Mouse (Mus musculus) intestine, postnatal 0 days (tissue): ENCODE results near the gene Acot3. TPM values are rescaled to one million over a fixed set of nuclear protein-coding genes. Genes with fewer than 3 reads are reported as not detected.
"Not testable (repeated sequence)": the region's sequence is repeated elsewhere in the genome, so short reads cannot be mapped to it uniquely, and the experiment has no call there.

Experiments
- ATAC-seq: fragments of 200-750 bp; cut with Nextera tagmentation; 2 replicates; pipeline ENCODE4 v1.8.0; 2017; ENCODE audit warnings: mild to moderate bottlenecking, moderate TSS enrichment, moderate library complexity
- H3K27ac ChIP-seq: fragments of 300-500 bp; sonication (generic); 2 replicates; pipeline ENCODE4 v1.5.1; 2014; ENCODE audit warnings: mild to moderate bottlenecking, low read depth, low read length, moderate library complexity
- H3K27me3 ChIP-seq: fragments of 300-500 bp; sonication (generic); replicated peaks from 2 replicates; pipeline ENCODE4 v1.6.1; 2014; ENCODE audit warnings: low read length, mixed read lengths; ENCODE audit not compliant: control insufficient read depth, insufficient read depth
- H3K36me3 ChIP-seq: fragments of 300-500 bp; sonication (generic); 2 replicates; pipeline ENCODE4 v1.6.1; 2014; ENCODE audit warnings: mild to moderate bottlenecking, moderate library complexity; ENCODE audit not compliant: control insufficient read depth, insufficient read depth
- H3K4me1 ChIP-seq: fragments of 300-500 bp; sonication (generic); replicated peaks from 2 replicates; pipeline ENCODE4 v1.6.1; 2014; ENCODE audit warnings: antibody characterized with exemption, low read length, mixed read lengths; ENCODE audit not compliant: control insufficient read depth, insufficient read depth
- H3K4me2 ChIP-seq: fragments of 300-500 bp; sonication (generic); replicated peaks from 2 replicates; pipeline ENCODE4 v1.6.1; 2014; ENCODE audit warnings: low read depth, mild to moderate bottlenecking, moderate library complexity
- H3K4me3 ChIP-seq: fragments of 300-500 bp; sonication (generic); 2 replicates; pipeline ENCODE4 v1.5.1; 2014; ENCODE audit warnings: low read depth, low read length
- H3K9ac ChIP-seq: fragments of 300-500 bp; sonication (generic); 2 replicates; pipeline ENCODE4 v1.6.1; 2014; ENCODE audit warnings: mild to moderate bottlenecking, low read depth, low read length
- H3K9me3 ChIP-seq: fragments of 300-500 bp; sonication (generic); 2 replicates; pipeline ENCODE4 v1.6.1; 2016; ENCODE audit warnings: mixed run types; ENCODE audit not compliant: control insufficient read depth
- CTCF ChIP-seq: sonication (generic); IDR thresholded peaks from 2 replicates; pipeline ENCODE4 v1.5.1; 2016; ENCODE audit warnings: low read depth, mild to moderate bottlenecking, control low read depth, antibody characterized with exemption, moderate library complexity
- whole genome bisulfite sequencing: fragments of 180-500 bp; shearing (Covaris S2); extraction: QIAGEN DNeasy Blood & Tissue Kit; methylation state at CpG from one replicate; pipeline ENCODE4 v1.1.7; 2014; 5-methylcytosine and 5-hydroxymethylcytosine counted together
- polyA plus RNA-seq: library from polyadenylated mRNA; unstranded; fragments of >200 nt; fragmentation: Nextera tagmentation; extraction: Ambion mirVana; gene quantifications from 2 replicates; pipeline ENCODE4 v1.2.1, GENCODE M21; 2015

Gene Acot3
- polyA plus RNA-seq, 1 experiment from 2014 or later, result 22.5 TPM

GRCm38 (mm10) chr12:84067752-84068151 lies 15.8 kb downstream of the Acot3 start:
- WGBS, result 76% methylated on average over 4 of the region's 4 CpGs
- H3K9ac ChIP-seq, result no peak overlapping the region
- TF ChIP-seq CTCF, result no peak
- H3K4me2 ChIP-seq, result no peak overlapping the region
- no peaks in the 10 kb centered on the region for H3K36me3 ChIP-seq
- H3K4me1 ChIP-seq, result no peaks in the 10 kb centered on the region
- ATAC-seq, result no peak
- no peaks in the 10 kb centered on the region for H3K9me3 ChIP-seq
- peak overlapping the region; percentile 35 for H3K27ac ChIP-seq
- H3K27me3 ChIP-seq, result 0 out of 2 replicates have a peak, but pooled peaks cover 3% of the 10 kb centered on the region
- no peak overlapping the region for H3K4me3 ChIP-seq

GRCm38 (mm10) chr12:84068296-84068695 lies 16.4 kb downstream of the Acot3 start:
- Histone ChIP-seq H3K27ac (peak overlapping the region; percentile 63), H3K27me3 (0 out of 2 replicates have a peak, but pooled peaks cover 3% of the 10 kb centered on the region), H3K4me2 (0 out of 2 replicates have a peak overlapping the region, but pooled peaks have one; percentile 14), H3K9ac (no peak overlapping the region), H3K4me3 (no peak overlapping the region), H3K9me3 (no peaks in the 10 kb centered on the region), H3K4me1 (no peaks in the 10 kb centered on the region), H3K36me3 (no peaks in the 10 kb centered on the region)
- ATAC-seq, result peak; percentile 26; the same call in 1 of the 2 replicates
- 67% methylated on average over 8 of the region's 8 CpGs for WGBS
- TF ChIP-seq CTCF, result no peak

GRCm38 (mm10) chr12:84068986-84069385 lies 17.0 kb downstream of the Acot3 start, which contains the start of gene Acot5:
Gene Acot5 (plus strand): TSS chr12:84069325.
- WGBS, result 31% methylated on average over 9 of the region's 9 CpGs
- no peaks in the 10 kb centered on the region for H3K36me3 ChIP-seq
- peak within 1 kb of the TSS; percentile 46; the same call in 1 of the 2 replicates for H3K9ac ChIP-seq
- peak; percentile 76 for ATAC-seq
- TF ChIP-seq CTCF, result no peak
- H3K9me3 ChIP-seq, result no peaks in the 10 kb centered on the region
- H3K27ac ChIP-seq, result peak within 1 kb of the TSS; percentile 75
- peak within 1 kb of the TSS; percentile 67 for H3K4me2 ChIP-seq
- H3K4me3 ChIP-seq, result peak within 1 kb of the TSS; percentile 38
- H3K4me1 ChIP-seq, result no peaks in the 10 kb centered on the region
- 0 out of 2 replicates have a peak, but pooled peaks cover 3% of the 10 kb centered on the region for H3K27me3 ChIP-seq

GRCm38 (mm10) chr12:84069582-84069981 lies 17.6 kb downstream of the Acot3 start:
- ATAC-seq, result peak; percentile 20; the same call in 1 of the 2 replicates
- H3K4me1 ChIP-seq, H3K36me3 ChIP-seq, H3K27me3 ChIP-seq, H3K9me3 ChIP-seq: not testable (repeated sequence)
- Histone ChIP-seq H3K9ac (peak overlapping the region; percentile 46; the same call in 1 of the 2 replicates), H3K27ac (peak overlapping the region; percentile 75), H3K4me2 (peak overlapping the region; percentile 67), H3K4me3 (peak overlapping the region; percentile 38)
- 3% methylated on average over 37 of the region's 52 CpGs for WGBS

GRCm38 (mm10) chr12:84071696-84072095 lies 19.8 kb downstream of the Acot3 start:
- TF ChIP-seq CTCF, result no peak
- WGBS, result 85% methylated on average over 2 of the region's 2 CpGs
- 0 out of 2 replicates have a peak, but pooled peaks cover 3% of the 10 kb centered on the region for H3K27me3 ChIP-seq

GRCm38 (mm10) chr12:84077371-84077990 lies 25.5 kb downstream of the Acot3 start:
- no peaks in the 10 kb centered on the region for H3K4me1 ChIP-seq
- H3K27ac ChIP-seq, result no peak overlapping the region
- WGBS, result 85% methylated on average over 4 of the region's 4 CpGs
- no peaks in the 10 kb centered on the region for H3K9me3 ChIP-seq
- no peak for TF ChIP-seq CTCF
- H3K4me2 ChIP-seq, result no peak overlapping the region
- no peak overlapping the region for H3K4me3 ChIP-seq
- no peak for ATAC-seq
- H3K27me3 ChIP-seq, result no peaks in the 10 kb centered on the region
- H3K36me3 ChIP-seq, result no peaks in the 10 kb centered on the region
- no peak overlapping the region for H3K9ac ChIP-seq

More at GRCm38 (mm10) chr12:84071696-84072095, 19.8 kb downstream of the Acot3 start:
- Histone ChIP-seq H3K9me3 (no peaks in the 10 kb centered on the region), H3K4me1 (no peaks in the 10 kb centered on the region), H3K9ac (no peak overlapping the region), H3K4me2 (no peak overlapping the region), H3K4me3 (no peak overlapping the region), H3K27ac (no peak overlapping the region), H3K36me3 (no peaks in the 10 kb centered on the region)
- ATAC-seq, result no peak
